Mouse (Mus musculus) heart, adult 2 months (tissue): ENCODE data around the gene Shc1. TPM values are rescaled to one million over a fixed set of nuclear protein-coding genes. Genes with fewer than 3 reads are reported as not detected.

Source experiments
- DNase-seq, 2 experiments: peaks; one replicate each; pipeline ENCODE4 v3.0.0; 2021
- H3K27ac ChIP-seq: fragments of 200-600 bp; 2 replicates; pipeline ENCODE4 v1.8.1; 2022
- H3K27me3 ChIP-seq: fragments of 200-500 bp; 2 replicates; pipeline ENCODE4 v1.6.1; 2012; ENCODE audit warnings: mild to moderate bottlenecking, low read length, inconsistent platforms, mixed read lengths; ENCODE audit not compliant: control insufficient read depth, insufficient read depth
- H3K36me3 ChIP-seq: fragments of 200-500 bp; 2 replicates; pipeline ENCODE4 v1.6.1; 2012; ENCODE audit warnings: low read length, inconsistent platforms; ENCODE audit not compliant: control insufficient read depth, insufficient read depth
- H3K4me1 ChIP-seq: fragments of 200-500 bp; 2 replicates; pipeline ENCODE4 v1.6.1; 2011; ENCODE audit warnings: low read length; ENCODE audit not compliant: control insufficient read depth, insufficient read depth
- H3K4me3 ChIP-seq: fragments of 200-600 bp; 2 replicates; pipeline ENCODE4 v1.8.1; 2022
- H3K79me2 ChIP-seq: fragments of 200-500 bp; replicated peaks from 2 replicates; pipeline ENCODE4 v1.6.1; 2012; ENCODE audit warnings: mild to moderate bottlenecking, inconsistent platforms, low read length, moderate library complexity, mixed read lengths; ENCODE audit not compliant: control insufficient read depth, insufficient read depth
- H3K9ac ChIP-seq: fragments of 200-500 bp; 2 replicates; pipeline ENCODE4 v1.6.1; 2012; ENCODE audit warnings: low read depth, mild to moderate bottlenecking, control low read depth, inconsistent platforms, low read length, mixed read lengths
- CTCF ChIP-seq: fragments of 200-600 bp; IDR thresholded peaks from 2 replicates; pipeline ENCODE4 v1.8.1; 2022; ENCODE audit warnings: antibody characterized with exemption, mild to moderate bottlenecking, moderate library complexity
- EP300 ChIP-seq: fragments of 200-500 bp; IDR thresholded peaks from 2 replicates; pipeline ENCODE4 v1.6.1; 2011; ENCODE audit warnings: low read depth, low read length, control low read depth; ENCODE audit not compliant: insufficient read depth
- POLR2A ChIP-seq: fragments of 200-500 bp; IDR thresholded peaks from 2 replicates; pipeline ENCODE4 v1.6.1; 2011; ENCODE audit warnings: mild to moderate bottlenecking, low read depth, low read length, control low read depth; ENCODE audit not compliant: insufficient read depth
- WGBS: fragments of 180-500 bp; shearing (Covaris S2); methylation state at CpG from one replicate; pipeline ENCODE4 v1.1.7; 2018; 5-methylcytosine and 5-hydroxymethylcytosine counted together
- intact Hi-C: fragments of 180-260 bp; cut with DNase I; formaldehyde crosslinking; loops from one replicate; pipeline ENCODE4 v1.15.1; 2025
- polyA plus RNA-seq: library from polyadenylated mRNA; depleted of rRNA; stranded (reverse); fragments of >200 nt; gene quantifications from 2 replicates; pipeline ENCODE4 v1.2.3, GENCODE M21; 2012
- total RNA-seq, 2 experiments: library from RNA; stranded (reverse); gene quantifications; 2 replicates each; pipeline ENCODE4 v1.2.3; 2021

Gene Shc1
- total and polyA plus RNA-seq, 3 experiments: 31.6 to 32.4 (median 32.0) TPM

DNA sequence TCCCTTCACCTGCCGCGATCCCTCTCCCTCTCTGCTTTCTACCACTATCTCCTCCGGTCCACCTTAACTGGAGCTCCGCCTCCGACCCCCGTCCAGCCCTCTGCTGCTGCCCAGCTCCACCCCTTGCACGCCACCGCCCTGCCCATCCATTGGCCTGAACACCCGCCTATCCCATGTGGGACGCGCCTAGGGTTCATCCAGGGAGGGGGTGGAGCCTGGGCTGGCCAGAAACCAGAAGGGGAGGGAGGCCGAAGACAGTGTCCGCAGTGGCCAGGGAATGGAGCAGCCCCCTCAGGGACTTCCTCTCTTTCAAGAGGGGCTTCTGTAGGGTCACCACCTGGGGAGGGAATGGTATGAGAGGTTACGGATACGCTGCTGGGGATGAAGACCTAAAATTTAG lies 24.6 kb upstream of the Shc1 start:
- intact Hi-C loops: loop anchor here (2.0 kb wide), 1 partner anchor 39 kb away; no protein-coding TSS in a partner anchor
- peaks cover 9% of the 10 kb centered on the region for H3K4me1 ChIP-seq
- H3K4me3 ChIP-seq: peak overlapping the region; percentile 83
- H3K27me3 ChIP-seq: no peaks in the 10 kb centered on the region
- 0% methylated on average over 15 of the region's 15 CpGs for WGBS
- TF ChIP-seq CTCF (no peak), EP300 (peak; percentile 40; the same call in 1 of the 2 replicates), POLR2A (peak; percentile 90)
- H3K79me2 ChIP-seq: no peaks in the 10 kb centered on the region
- peak overlapping the region; percentile 82 for H3K9ac ChIP-seq
- DNase-seq: peak; percentile 99
- no peaks in the 10 kb centered on the region for H3K36me3 ChIP-seq
- H3K27ac ChIP-seq: peak overlapping the region; percentile 99

DNA sequence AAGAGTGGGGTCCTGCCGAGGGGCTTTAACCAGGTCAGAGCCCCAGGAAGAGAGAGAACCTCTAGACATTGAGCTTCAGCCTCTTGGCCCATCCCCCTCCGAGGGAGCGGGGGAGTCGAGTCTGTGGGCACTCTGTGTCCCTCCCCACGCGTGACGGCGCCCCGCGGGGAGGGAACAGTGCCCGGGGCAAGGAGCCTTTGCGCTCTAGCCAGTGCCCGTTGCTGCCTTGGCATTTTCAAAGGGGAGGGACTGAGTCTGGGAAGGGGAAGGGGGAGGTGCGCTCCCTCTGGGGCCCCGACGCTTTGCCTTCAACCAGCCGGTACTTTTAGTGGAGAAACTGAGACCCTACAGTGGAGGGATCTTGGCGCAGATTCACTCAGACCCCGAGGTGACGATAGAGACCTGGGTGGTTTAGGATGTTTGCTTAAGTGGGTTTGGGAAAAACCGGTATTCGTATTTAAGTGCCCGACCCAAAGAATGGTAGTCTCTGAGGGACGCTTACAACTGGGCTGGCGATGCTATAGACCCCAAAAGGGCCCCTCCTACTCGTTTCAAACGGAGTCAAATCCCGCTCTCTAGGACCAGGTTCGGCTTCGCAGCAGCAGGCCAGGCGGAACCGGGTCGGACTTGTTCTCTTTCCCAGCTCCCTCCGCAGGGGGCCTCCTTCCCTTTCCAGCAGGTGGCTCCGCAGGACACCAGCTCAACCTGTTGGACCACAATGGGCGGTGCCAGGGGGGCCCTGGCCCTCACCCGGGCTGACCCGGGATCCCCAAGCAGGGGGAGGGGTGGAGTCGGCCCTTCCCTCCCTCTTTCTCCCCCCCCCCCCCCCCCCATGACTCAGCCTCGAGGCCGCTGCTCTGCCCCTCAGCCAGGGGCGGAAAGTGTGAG lies 24.0 kb upstream of the Shc1 start, which contains the start of gene Zbtb7b:
Gene Zbtb7b, minus strand, starts transcription at position 771 of the 888 bp plus-strand sequence.
- no peaks in the 10 kb centered on the region for H3K36me3 ChIP-seq
- no peaks in the 10 kb centered on the region for H3K27me3 ChIP-seq
- peaks cover 8% of the 10 kb centered on the region for H3K4me1 ChIP-seq
- TF ChIP-seq EP300: no peak; the same call in 1 of the 2 replicates
- peak; percentile 58 for TF ChIP-seq CTCF
- peak within 1 kb of the TSS; percentile 83 for H3K4me3 ChIP-seq
- H3K9ac ChIP-seq: peak within 1 kb of the TSS; percentile 82
- peak; percentile 86 to 87 for DNase-seq
- peak within 1 kb of the TSS; percentile 99 for H3K27ac ChIP-seq
- H3K79me2 ChIP-seq: no peaks in the 10 kb centered on the region
- 2% methylated on average over 42 of the region's 42 CpGs for WGBS
- intact Hi-C loops: no loop called here

DNA sequence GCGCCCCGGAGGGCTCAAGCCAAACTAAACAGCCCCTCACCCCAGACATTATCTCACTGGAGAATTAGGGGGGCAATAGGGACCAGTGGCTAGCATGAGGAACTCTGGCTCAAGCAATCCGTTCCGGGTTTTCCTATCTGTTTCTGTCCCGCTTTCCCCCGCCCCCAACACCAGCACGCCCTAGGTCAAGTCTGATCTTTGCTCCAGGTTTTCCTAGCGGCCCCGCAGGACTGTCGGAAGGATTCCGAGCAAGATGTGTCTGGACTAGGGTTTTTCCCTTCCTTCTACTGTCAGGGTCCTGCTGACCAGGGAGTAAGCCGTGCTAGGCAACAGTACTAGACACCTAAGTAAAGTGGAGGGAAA lies 23.4 kb upstream of the Shc1 start:
- peak overlapping the region; percentile 99 for H3K27ac ChIP-seq
- H3K4me1 ChIP-seq: peaks cover 5% of the 10 kb centered on the region
- peak overlapping the region; percentile 82 for H3K9ac ChIP-seq
- TF ChIP-seq EP300 (0 out of 2 replicates have a peak, but pooled peaks have one; percentile 48), CTCF (no peak), POLR2A (peak; percentile 85)
- under 1% methylated on average over 12 of the region's 12 CpGs for whole genome bisulfite sequencing
- no peaks in the 10 kb centered on the region for H3K36me3 ChIP-seq
- H3K79me2 ChIP-seq: no peaks in the 10 kb centered on the region
- intact Hi-C loops: loop anchor here (1.0 to 5.0 kb wide), 3 partner anchors 14 to 92 kb away; partner anchors contain the start of gene Pygo2
- peak in 1 of 2 experiments; percentile 89 for DNase-seq
- H3K4me3 ChIP-seq: peak overlapping the region; percentile 83
- no peaks in the 10 kb centered on the region for H3K27me3 ChIP-seq

DNA sequence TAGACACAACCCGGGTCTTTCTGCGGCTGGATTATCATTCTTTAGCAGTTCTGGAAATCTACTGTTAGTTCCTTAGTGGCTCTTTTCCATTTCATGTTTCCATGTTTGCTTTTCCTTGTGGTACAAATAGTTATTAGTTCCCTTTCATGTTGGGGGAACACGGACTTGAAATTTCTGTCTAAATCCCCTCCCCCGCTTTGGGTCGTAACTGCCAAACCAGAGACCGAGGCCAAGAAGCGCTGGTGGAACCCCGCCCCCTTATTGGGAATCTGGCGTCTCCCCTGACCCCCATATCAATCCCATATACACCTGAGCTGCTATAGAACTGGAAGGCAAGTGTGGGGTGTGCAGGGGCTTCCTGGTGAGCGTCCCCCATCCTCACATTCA lies 22.8 kb upstream of the Shc1 start:
- peaks cover 3% of the 10 kb centered on the region for H3K4me1 ChIP-seq
- DNase-seq: peak in 1 of 2 experiments; percentile 44
- TF ChIP-seq EP300: no peak
- no peak for TF ChIP-seq POLR2A
- TF ChIP-seq CTCF: no peak
- 10% methylated on average over 10 of the region's 10 CpGs for WGBS
- intact Hi-C loops: loop anchor here (1.0 to 5.0 kb wide), 3 partner anchors 14 to 92 kb away; partner anchors contain the start of gene Pygo2
- peak overlapping the region; percentile 99 for H3K27ac ChIP-seq
- H3K79me2 ChIP-seq: no peaks in the 10 kb centered on the region
- no peaks in the 10 kb centered on the region for H3K36me3 ChIP-seq
- H3K9ac ChIP-seq: peak overlapping the region; percentile 54
- peak overlapping the region; percentile 83 for H3K4me3 ChIP-seq
- no peaks in the 10 kb centered on the region for H3K27me3 ChIP-seq

DNA sequence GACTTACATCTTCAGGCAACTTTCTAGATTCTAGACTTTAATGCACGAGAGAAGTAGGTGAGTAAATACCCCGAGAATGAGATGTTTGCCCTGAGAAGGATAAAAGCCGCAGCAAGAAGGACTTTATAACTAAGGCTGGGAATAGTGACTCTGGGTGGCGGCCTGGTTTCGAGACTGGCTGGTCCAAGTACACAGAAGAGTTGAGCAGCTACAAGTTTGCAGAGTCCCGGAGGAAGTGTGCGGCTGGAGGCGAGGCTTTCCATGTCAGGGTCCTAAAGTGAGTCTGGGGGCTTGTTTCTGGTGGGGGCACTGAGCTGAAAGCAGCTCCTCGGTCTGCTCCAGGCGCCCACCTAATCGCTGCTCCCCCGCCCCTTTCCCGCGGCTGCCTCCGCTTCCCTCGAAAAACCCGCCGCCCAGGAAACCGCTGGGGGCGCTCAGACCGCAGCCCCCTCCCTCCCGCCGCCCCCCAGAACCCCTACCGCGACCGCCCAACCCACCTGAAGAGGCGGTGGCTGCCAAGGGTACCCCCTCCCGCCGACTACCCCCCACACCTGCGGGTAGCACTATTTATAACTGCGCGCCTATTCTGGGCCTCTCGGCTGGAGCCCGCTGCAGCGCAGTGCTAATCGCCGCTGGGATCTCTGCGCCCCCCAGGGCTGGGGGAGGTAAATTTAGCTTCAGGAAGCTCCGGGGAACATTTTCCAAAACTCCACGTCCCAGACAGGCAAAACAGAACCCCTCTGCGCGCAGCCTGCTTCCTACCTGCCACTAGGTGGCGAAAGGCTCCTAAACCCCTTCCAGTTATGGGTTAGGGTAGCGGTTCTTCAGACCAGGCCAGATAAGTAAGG lies 22.2 kb upstream of the Shc1 start:
- TF ChIP-seq CTCF: peak; percentile 91
- TF ChIP-seq POLR2A: no peak
- 0 out of 2 replicates have a peak, but pooled peaks have one; percentile 65 for TF ChIP-seq EP300
- Histone ChIP-seq H3K27ac (peak overlapping the region; percentile 99), H3K9ac (peak overlapping the region; percentile 54), H3K27me3 (no peaks in the 10 kb centered on the region), H3K36me3 (no peaks in the 10 kb centered on the region), H3K4me3 (peak overlapping the region; percentile 83), H3K4me1 (peaks cover 2% of the 10 kb centered on the region), H3K79me2 (no peaks in the 10 kb centered on the region)
- 1% methylated on average over 38 of the region's 44 CpGs for WGBS
- intact Hi-C loops: loop anchor here (1.0 to 5.0 kb wide), 4 partner anchors 13 to 91 kb away; partner anchors contain the start of gene Pygo2
- DNase-seq: peak; percentile 75 to 79
